Mouse (Mus musculus): ENCODE data around the gene Aadacl3. TPM values are rescaled to one million over a fixed set of nuclear protein-coding genes. Genes with fewer than 3 reads are reported as not detected.

Gene Aadacl3
- not detected in 2 replicates for polyA plus RNA-seq (2015; fragmentation: Nextera tagmentation; extraction: Ambion mirVana)

GRCm38 (mm10) chr4:144463656-144464055, at the start of gene Aadacl3:
Gene Aadacl3, minus strand, starts transcription at chr4:144463756.
- no peak within 1 kb of the TSS for H3K27ac ChIP-seq (ENCODE audit: low read length)
- H3K9ac ChIP-seq (replicated peaks; ENCODE audit: low read length), result no peak within 1 kb of the TSS
- no peaks in the 10 kb centered on the region for H3K27me3 ChIP-seq (ENCODE audit: insufficient read depth, low read length)
- H3K9me3 ChIP-seq (ENCODE audit: low read length), result no peaks in the 10 kb centered on the region
- WGBS, result 65% methylated on average over 3 of the region's 3 CpGs
- ATAC-seq (ENCODE audit: low FRiP score, low TSS enrichment), result no peak
- H3K36me3 ChIP-seq (ENCODE audit: insufficient read depth, low read length), result no peaks in the 10 kb centered on the region
- H3K4me1 ChIP-seq (ENCODE audit: insufficient read depth, low read length), result no peaks in the 10 kb centered on the region
- H3K4me3 ChIP-seq (ENCODE audit: low read length), result no peak within 1 kb of the TSS
- no peak within 1 kb of the TSS for H3K4me2 ChIP-seq (replicated peaks; ENCODE audit: low read depth, low read length)

DNA sequence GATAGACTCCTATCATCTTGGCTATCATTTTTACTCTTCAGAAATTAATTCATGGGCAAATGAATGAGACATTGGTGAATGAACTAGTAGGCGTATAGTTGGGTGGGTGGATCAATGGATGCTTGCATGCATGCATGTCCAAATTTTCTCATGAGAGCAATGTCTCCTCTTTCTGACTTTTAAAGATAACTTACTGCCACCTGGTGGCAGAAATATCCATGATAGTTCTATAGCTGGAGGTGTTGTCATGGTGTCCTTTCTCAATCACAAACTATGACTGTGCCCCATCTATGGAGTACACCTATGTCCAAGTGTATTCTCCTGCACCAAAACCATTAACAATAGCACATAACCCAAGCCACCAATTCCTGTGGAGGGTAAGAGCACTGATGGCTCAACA, 43.0 kb upstream of the Aadacl3 start:
- H3K27me3 ChIP-seq (ENCODE audit: insufficient read depth, low read length), result no peaks in the 10 kb centered on the region
- H3K4me3 ChIP-seq (ENCODE audit: low read length), result no peak overlapping the region
- WGBS, result 77% methylated on average over 1 of the region's 1 CpGs
- H3K4me1 ChIP-seq (ENCODE audit: insufficient read depth, low read length), result no peaks in the 10 kb centered on the region
- peaks cover 3% of the 10 kb centered on the region; the same call in 1 of the 2 replicates for H3K9me3 ChIP-seq (ENCODE audit: low read length)
- no peaks in the 10 kb centered on the region for H3K36me3 ChIP-seq (ENCODE audit: insufficient read depth, low read length)
- no peak overlapping the region for H3K27ac ChIP-seq (ENCODE audit: low read length)
- H3K9ac ChIP-seq (replicated peaks; ENCODE audit: low read length), result no peak overlapping the region
- H3K4me2 ChIP-seq (replicated peaks; ENCODE audit: low read depth, low read length), result no peak overlapping the region
- ATAC-seq (ENCODE audit: low FRiP score, low TSS enrichment), result no peak

GRCm38 (mm10) chr4:144493331-144493730, 29.8 kb upstream of the Aadacl3 start:
- no peaks in the 10 kb centered on the region for H3K27me3 ChIP-seq (ENCODE audit: insufficient read depth, low read length)
- ATAC-seq (ENCODE audit: low FRiP score, low TSS enrichment), result no peak
- H3K4me1 ChIP-seq (ENCODE audit: insufficient read depth, low read length), result no peaks in the 10 kb centered on the region
- no peak overlapping the region for H3K4me3 ChIP-seq (ENCODE audit: low read length)
- no peak overlapping the region for H3K9ac ChIP-seq (replicated peaks; ENCODE audit: low read length)
- H3K4me2 ChIP-seq (replicated peaks; ENCODE audit: low read depth, low read length), result no peak overlapping the region
- H3K27ac ChIP-seq (ENCODE audit: low read length), result no peak overlapping the region
- 0 out of 2 replicates have a peak, but pooled peaks cover 6% of the 10 kb centered on the region for H3K9me3 ChIP-seq (ENCODE audit: low read length)
- no peaks in the 10 kb centered on the region for H3K36me3 ChIP-seq (ENCODE audit: insufficient read depth, low read length)

DNA sequence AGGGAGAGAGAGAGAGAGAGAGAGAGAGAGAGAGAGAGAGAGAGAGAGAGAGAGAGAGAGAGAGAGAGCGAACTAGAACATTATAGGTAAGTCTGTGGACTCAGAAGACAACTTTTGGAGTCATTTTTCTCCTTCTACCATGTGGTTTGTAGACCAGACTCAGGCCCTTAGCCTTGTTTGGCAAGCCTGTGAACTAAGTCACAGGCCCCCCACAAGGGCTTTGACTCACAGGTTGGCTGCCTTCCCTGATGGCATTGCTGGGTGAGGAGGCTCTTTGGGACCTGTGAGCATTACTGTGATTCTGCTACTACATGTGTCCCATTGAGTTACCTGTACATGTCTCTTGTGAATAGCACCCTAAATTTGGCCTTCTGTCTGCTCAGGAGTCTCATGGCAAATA, 4.5 kb upstream of the Aadacl3 start:
- Histone ChIP-seq H3K9ac (replicated peaks; ENCODE audit: low read length) (no peak overlapping the region), H3K4me3 (ENCODE audit: low read length) (no peak overlapping the region), H3K9me3 (ENCODE audit: low read length) (no peaks in the 10 kb centered on the region), H3K36me3 (ENCODE audit: insufficient read depth, low read length) (no peaks in the 10 kb centered on the region), H3K4me2 (replicated peaks; ENCODE audit: low read depth, low read length) (no peak overlapping the region), H3K27ac (ENCODE audit: low read length) (no peak overlapping the region), H3K4me1 (ENCODE audit: insufficient read depth, low read length) (no peaks in the 10 kb centered on the region), H3K27me3 (ENCODE audit: insufficient read depth, low read length) (no peaks in the 10 kb centered on the region)
- no peak for ATAC-seq (ENCODE audit: low FRiP score, low TSS enrichment)
- WGBS, result 67% methylated on average over 1 of the region's 1 CpGs

DNA sequence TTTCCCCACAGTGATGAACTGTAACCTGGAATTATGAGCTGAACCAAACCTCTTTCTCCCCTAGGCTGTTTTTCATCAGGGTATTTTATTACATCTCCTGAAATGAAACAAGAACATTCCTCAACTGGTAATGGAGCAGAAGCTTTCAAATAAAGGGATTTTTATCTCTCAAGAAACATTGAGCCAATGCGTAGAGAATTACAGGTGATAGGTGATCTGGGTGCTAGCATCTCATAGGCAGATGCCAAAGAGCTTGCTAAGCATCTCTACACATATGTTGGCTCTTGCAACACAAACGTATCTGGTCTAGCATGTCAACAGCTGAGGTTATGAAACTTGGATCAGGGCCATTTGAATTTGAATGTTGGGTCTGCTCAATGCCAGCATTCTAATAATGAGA, 1.6 kb upstream of the Aadacl3 start:
- no peak for ATAC-seq (ENCODE audit: low FRiP score, low TSS enrichment)
- Histone ChIP-seq H3K9me3 (ENCODE audit: low read length) (no peaks in the 10 kb centered on the region), H3K4me2 (replicated peaks; ENCODE audit: low read depth, low read length) (no peak overlapping the region), H3K4me3 (ENCODE audit: low read length) (no peak overlapping the region), H3K9ac (replicated peaks; ENCODE audit: low read length) (no peak overlapping the region), H3K4me1 (ENCODE audit: insufficient read depth, low read length) (no peaks in the 10 kb centered on the region), H3K27me3 (ENCODE audit: insufficient read depth, low read length) (no peaks in the 10 kb centered on the region), H3K36me3 (ENCODE audit: insufficient read depth, low read length) (no peaks in the 10 kb centered on the region), H3K27ac (ENCODE audit: low read length) (no peak overlapping the region)
- 77% methylated on average over 2 of the region's 2 CpGs for WGBS

GRCm38 (mm10) chr4:144453217-144453616, 10.3 kb downstream of the Aadacl3 start, which contains the start of gene Gm9944:
Gene Gm9944, minus strand, starts transcription at chr4:144453317.
- H3K9ac ChIP-seq (replicated peaks; ENCODE audit: low read length), result no peak within 1 kb of the TSS
- no peak for ATAC-seq (ENCODE audit: low FRiP score, low TSS enrichment)
- H3K27ac ChIP-seq (ENCODE audit: low read length), result no peak within 1 kb of the TSS
- WGBS, result 80% methylated on average over 2 of the region's 2 CpGs
- no peaks in the 10 kb centered on the region for H3K27me3 ChIP-seq (ENCODE audit: insufficient read depth, low read length)
- H3K9me3 ChIP-seq (ENCODE audit: low read length), result peaks cover 3% of the 10 kb centered on the region; the same call in 1 of the 2 replicates
- H3K4me2 ChIP-seq (replicated peaks; ENCODE audit: low read depth, low read length), result no peak within 1 kb of the TSS
- no peak within 1 kb of the TSS for H3K4me3 ChIP-seq (ENCODE audit: low read length)
- H3K36me3 ChIP-seq (ENCODE audit: insufficient read depth, low read length), result no peaks in the 10 kb centered on the region
- H3K4me1 ChIP-seq (ENCODE audit: insufficient read depth, low read length), result no peaks in the 10 kb centered on the region

DNA sequence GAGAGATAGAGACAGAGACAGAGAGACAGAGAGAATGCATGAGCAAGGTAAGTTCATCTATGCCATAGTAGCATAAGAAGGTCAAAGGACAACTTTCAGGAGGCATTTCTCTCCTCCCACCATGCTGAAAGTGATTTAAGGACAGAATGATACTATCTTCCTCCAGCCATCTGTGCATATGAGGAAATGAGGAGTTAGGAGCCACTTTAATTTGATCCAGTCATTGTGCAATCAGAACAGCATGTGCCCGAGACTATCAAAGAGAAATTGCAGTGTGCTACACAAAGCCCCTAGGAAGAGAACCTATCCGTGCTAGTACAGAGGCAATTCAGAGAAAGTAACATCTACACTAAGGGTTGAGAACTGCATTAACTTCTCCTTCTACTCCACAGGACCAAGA, 15.0 kb downstream of the Aadacl3 start:
- Histone ChIP-seq H3K27ac (ENCODE audit: low read length) (no peak overlapping the region), H3K27me3 (ENCODE audit: insufficient read depth, low read length) (no peaks in the 10 kb centered on the region), H3K4me2 (replicated peaks; ENCODE audit: low read depth, low read length) (no peak overlapping the region), H3K4me1 (ENCODE audit: insufficient read depth, low read length) (no peaks in the 10 kb centered on the region), H3K4me3 (ENCODE audit: low read length) (no peak overlapping the region), H3K36me3 (ENCODE audit: insufficient read depth, low read length) (no peaks in the 10 kb centered on the region), H3K9ac (replicated peaks; ENCODE audit: low read length) (no peak overlapping the region), H3K9me3 (ENCODE audit: low read length) (no peaks in the 10 kb centered on the region; the same call in 1 of the 2 replicates)
- ATAC-seq (ENCODE audit: low FRiP score, low TSS enrichment), result no peak
- WGBS, result 74% methylated on average over 2 of the region's 2 CpGs

- no peak overlapping the region for H3K4me2 ChIP-seq (replicated peaks; ENCODE audit: low read depth, low read length)
- no peaks in the 10 kb centered on the region for H3K4me1 ChIP-seq (ENCODE audit: insufficient read depth, low read length)
- no peaks in the 10 kb centered on the region for H3K36me3 ChIP-seq (ENCODE audit: insufficient read depth, low read length)
- H3K9me3 ChIP-seq (ENCODE audit: low read length), result no peaks in the 10 kb centered on the region
- no peaks in the 10 kb centered on the region for H3K27me3 ChIP-seq (ENCODE audit: insufficient read depth, low read length)
- WGBS, result 76% methylated on average over 1 of the region's 1 CpGs
- H3K27ac ChIP-seq (ENCODE audit: low read length), result no peak overlapping the region
- ATAC-seq (ENCODE audit: low FRiP score, low TSS enrichment), result no peak
- no peak overlapping the region for H3K4me3 ChIP-seq (ENCODE audit: low read length)
- H3K9ac ChIP-seq (replicated peaks; ENCODE audit: low read length), result no peak overlapping the region
Measured at GRCm38 (mm10) chr4:144441582-144441981, 22.0 kb downstream of the Aadacl3 start.

DNA sequence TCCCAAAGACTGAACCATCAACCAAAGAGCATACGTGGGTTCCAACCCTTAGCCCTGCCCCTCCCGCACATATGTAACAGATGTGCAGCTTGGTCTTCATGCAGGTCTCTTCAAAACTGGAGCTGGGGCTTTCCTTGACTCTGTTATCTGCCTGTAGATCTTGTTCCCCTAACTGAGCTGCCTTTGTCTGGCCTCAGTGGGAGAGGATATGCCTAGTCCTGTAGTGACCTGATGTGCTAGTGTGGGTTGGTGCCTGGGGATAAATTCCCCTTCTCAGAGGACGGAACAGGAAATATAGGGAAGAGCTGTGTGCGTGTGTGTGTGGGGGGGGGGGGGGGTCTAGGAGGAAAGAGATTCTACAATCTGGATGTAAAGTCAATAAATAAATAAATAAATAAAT, 22.5 kb downstream of the Aadacl3 start:
- H3K9me3 ChIP-seq (ENCODE audit: low read length), result no peaks in the 10 kb centered on the region
- no peak overlapping the region for H3K4me3 ChIP-seq (ENCODE audit: low read length)
- no peak overlapping the region for H3K4me2 ChIP-seq (replicated peaks; ENCODE audit: low read depth, low read length)
- no peak for ATAC-seq (ENCODE audit: low FRiP score, low TSS enrichment)
- 90% methylated on average over 4 of the region's 4 CpGs for WGBS
- H3K27ac ChIP-seq (ENCODE audit: low read length), result no peak overlapping the region
- H3K4me1 ChIP-seq (ENCODE audit: insufficient read depth, low read length), result no peaks in the 10 kb centered on the region
- no peak overlapping the region for H3K9ac ChIP-seq (replicated peaks; ENCODE audit: low read length)
- no peaks in the 10 kb centered on the region for H3K27me3 ChIP-seq (ENCODE audit: insufficient read depth, low read length)
- no peaks in the 10 kb centered on the region for H3K36me3 ChIP-seq (ENCODE audit: insufficient read depth, low read length)

GRCm38 (mm10) chr4:144438672-144439071, 24.9 kb downstream of the Aadacl3 start, which contains the start of gene 1700012P22Rik:
Gene 1700012P22Rik, minus strand, starts transcription at chr4:144438772.
- H3K4me2 ChIP-seq (replicated peaks; ENCODE audit: low read depth, low read length), result no peak within 1 kb of the TSS
- H3K9me3 ChIP-seq (ENCODE audit: low read length), result no peaks in the 10 kb centered on the region
- no peaks in the 10 kb centered on the region for H3K36me3 ChIP-seq (ENCODE audit: insufficient read depth, low read length)
- no peak within 1 kb of the TSS for H3K27ac ChIP-seq (ENCODE audit: low read length)
- H3K4me1 ChIP-seq (ENCODE audit: insufficient read depth, low read length), result no peaks in the 10 kb centered on the region
- no peak within 1 kb of the TSS for H3K4me3 ChIP-seq (ENCODE audit: low read length)
- ATAC-seq (ENCODE audit: low FRiP score, low TSS enrichment), result no peak
- no peaks in the 10 kb centered on the region for H3K27me3 ChIP-seq (ENCODE audit: insufficient read depth, low read length)
- H3K9ac ChIP-seq (replicated peaks; ENCODE audit: low read length), result no peak within 1 kb of the TSS

Measured in kidney, embryonic 16.5 days (tissue).